Mouse (Mus musculus) kidney, adult 2 months (tissue): ENCODE measurements around the gene Abtb2.

ENCODE experiments used
- CTCF ChIP-seq: fragments of 200-500 bp; conservative IDR thresholded peaks from 2 replicates; pipeline ENCODE4 v1.5.1; 2011; ENCODE audit warnings: low read depth, mild to moderate bottlenecking, control low read depth, low read length, moderate library complexity, mixed read lengths; ENCODE audit not compliant: insufficient read depth, insufficient read length
- POLR2A ChIP-seq: fragments of 200-500 bp; IDR thresholded peaks from one replicate; pipeline ENCODE4 v1.6.1; 2011; ENCODE audit warnings: low read depth, low read length, control low read depth

DNA sequence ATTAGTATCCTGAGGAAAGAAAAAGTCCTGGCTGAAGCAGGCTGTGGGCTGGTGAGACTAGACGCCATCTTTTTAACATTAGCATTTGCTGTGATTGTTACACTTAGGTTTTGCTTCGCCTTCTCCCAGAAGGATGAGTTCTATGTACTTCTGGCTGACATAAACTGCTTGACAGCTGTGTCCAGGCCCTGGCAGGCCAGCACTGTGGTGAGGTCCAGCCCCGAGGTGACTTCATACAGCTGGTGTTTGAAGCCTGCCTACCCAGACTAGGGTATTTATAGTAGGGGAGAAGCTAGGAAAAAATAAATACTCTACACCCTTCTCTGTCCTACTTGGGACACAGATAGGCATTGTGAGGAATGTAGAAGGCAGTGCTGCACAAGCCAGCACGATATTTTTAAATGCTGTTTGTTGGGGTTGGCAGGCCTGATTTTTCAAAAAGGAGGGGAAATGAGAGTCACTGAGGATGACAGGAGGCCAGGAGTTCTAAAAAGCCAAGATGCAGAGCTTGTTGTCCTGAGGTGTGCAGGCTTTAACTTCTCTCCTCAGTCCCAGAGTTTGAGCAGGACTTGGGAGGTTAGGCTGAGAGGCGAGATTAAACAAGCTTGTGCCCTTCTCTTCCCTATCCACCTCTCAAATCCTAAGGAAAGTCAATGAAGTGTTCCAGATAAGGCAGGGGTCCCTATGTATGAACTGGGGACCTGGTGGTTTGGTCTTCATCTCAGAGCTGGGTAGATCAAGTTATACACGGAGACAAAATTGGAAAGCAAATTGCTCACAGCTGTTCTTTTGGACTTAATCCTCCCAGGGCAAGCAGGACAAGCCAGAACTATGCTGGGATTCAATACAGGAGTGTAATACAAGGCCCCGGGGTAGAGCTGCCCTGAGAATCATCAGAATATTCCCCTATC lies 11.9 kb downstream of the Abtb2 start:
- no peak for TF ChIP-seq CTCF
- no peak for TF ChIP-seq POLR2A
